Mouse (Mus musculus) embryonic fibroblast, embryonic 13.5 days (primary cell): ENCODE data around the gene D630003M21Rik. TPM values are rescaled to one million over a fixed set of nuclear protein-coding genes. Genes with fewer than 3 reads are reported as not detected.

ENCODE experiments used
- H3K27ac ChIP-seq: 2 replicates; pipeline ENCODE4 v1.5.1; 2012; ENCODE audit warnings: low read length, control low read depth, inconsistent platforms; ENCODE audit not compliant: insufficient read depth
- H3K4me1 ChIP-seq: 2 replicates; pipeline ENCODE4 v1.6.1; 2011; ENCODE audit warnings: low read length; ENCODE audit not compliant: control insufficient read depth, insufficient read depth
- H3K4me3 ChIP-seq: 2 replicates; pipeline ENCODE4 v1.5.1; 2011; ENCODE audit warnings: mild to moderate bottlenecking, control low read depth, low read length; ENCODE audit not compliant: insufficient read depth
- CTCF ChIP-seq: IDR thresholded peaks from 2 replicates; pipeline ENCODE4 v1.5.1; 2011; ENCODE audit warnings: mild to moderate bottlenecking, control low read depth, low read length, moderate library complexity, borderline replicate concordance; ENCODE audit not compliant: insufficient read depth
- POLR2A ChIP-seq: IDR thresholded peaks from 2 replicates; pipeline ENCODE4 v1.6.1; 2011; ENCODE audit warnings: low read depth, mild to moderate bottlenecking, control low read depth, low read length, moderate library complexity
- polyA plus RNA-seq: library from polyadenylated mRNA; stranded (reverse); fragments of >200 nt; gene quantifications from 2 replicates; pipeline ENCODE4 v1.2.4, GENCODE M21; 2011; ENCODE audit warnings: low read depth; ENCODE audit not compliant: missing spikeins, insufficient read length

D630003M21Rik gene
- polyA plus RNA-seq, 1 experiment = 0.61 TPM

DNA sequence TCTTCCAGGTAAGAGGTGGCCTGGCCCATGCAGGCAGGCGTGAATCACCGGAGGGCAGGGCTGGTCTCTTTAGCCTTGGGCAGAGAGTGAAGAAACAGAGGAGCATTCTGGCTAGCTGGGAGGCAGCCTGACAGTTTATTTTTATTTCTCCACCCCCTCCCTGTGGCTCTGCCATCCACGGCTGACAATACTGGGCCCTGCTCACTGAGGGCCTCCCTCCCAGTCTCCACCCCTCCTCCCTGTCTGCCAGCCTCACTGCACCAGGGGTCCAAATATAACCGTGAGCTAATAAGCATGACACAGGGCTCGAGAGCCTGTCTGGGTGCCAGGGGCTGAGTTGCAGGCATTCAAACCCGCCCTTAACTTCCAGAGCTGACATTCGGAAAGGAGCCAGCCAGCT is 89.4 kb downstream of the D630003M21Rik start:
- TF ChIP-seq POLR2A = no peak
- TF ChIP-seq CTCF = no peak
- Histone ChIP-seq H3K27ac (peak overlapping the region; percentile 60), H3K4me1 (peaks cover 6% of the 10 kb centered on the region; the same call in 1 of the 2 replicates), H3K4me3 (no peak overlapping the region)

DNA sequence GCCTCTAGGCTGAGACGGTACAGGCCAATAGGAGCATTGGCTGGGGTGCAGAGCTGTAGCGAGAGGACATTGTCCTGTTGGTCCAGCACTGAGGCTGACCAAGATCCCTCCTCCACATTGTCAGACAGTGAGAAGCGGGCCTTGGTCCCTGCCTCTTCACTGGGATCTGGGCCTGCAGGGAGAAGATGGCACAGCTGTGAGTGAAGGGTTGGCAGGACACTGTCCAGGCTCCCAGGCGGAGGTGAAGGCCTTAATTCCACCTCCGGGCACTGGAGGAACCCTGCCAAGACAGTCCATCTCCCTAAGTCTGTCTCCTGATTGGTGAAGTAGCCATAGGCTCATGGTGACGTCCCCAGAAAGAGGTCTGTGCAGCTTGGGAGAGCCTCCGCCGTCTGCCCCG is 90.2 kb downstream of the D630003M21Rik start:
- Histone ChIP-seq H3K4me1 (peaks cover 6% of the 10 kb centered on the region; the same call in 1 of the 2 replicates), H3K4me3 (no peak overlapping the region), H3K27ac (no peak overlapping the region)
- no peak for TF ChIP-seq CTCF
- TF ChIP-seq POLR2A = no peak

- no peak for TF ChIP-seq POLR2A
- TF ChIP-seq CTCF = no peak
- Histone ChIP-seq H3K4me1 (peaks cover 6% of the 10 kb centered on the region; the same call in 1 of the 2 replicates), H3K27ac (no peak overlapping the region), H3K4me3 (no peak overlapping the region)
Observed at GRCm38 (mm10) chr2:158137771-158138170, 91.3 kb downstream of the D630003M21Rik start.

DNA sequence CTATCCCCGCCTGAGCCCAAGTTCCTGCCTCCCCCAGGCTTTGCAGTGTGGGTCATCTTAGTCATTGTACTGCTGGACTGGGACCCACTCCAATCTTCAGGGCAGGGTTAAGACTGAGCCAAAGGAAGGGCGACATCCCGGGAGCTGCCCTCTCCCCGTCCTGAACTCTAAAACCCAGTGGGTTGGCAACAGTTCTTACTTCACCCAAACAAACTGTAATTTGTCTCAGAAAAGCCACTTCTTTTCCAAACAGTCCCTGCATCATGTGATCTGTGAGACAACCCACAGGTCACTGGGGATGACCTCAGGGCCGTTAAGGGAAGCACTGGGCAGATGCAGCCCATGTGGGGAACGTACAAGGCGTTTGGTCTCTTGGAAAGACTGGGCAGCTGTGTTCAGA is 92.8 kb downstream of the D630003M21Rik start:
- Histone ChIP-seq H3K4me3 (no peak overlapping the region), H3K4me1 (peaks cover 6% of the 10 kb centered on the region; the same call in 1 of the 2 replicates), H3K27ac (no peak overlapping the region)
- TF ChIP-seq CTCF = no peak
- no peak for TF ChIP-seq POLR2A

DNA sequence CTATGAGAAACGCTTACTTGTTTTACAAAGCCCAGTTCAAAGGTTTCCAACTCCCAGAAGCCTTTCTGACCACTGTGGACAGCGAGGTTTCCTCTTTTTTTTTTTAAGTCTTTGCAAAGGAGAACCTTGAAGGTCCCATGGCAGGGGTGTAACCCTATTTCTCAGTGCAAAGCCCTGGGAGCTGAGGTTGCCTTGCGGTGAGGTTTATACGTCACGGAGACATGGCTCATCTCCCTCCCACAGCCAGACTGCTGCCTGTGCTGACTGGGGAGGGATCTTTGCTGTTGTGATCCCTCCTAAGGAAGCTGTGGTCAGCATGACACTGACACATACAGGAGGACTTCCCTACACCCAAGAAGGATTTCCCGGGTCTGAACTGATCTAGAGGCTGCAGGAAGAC is 96.0 kb downstream of the D630003M21Rik start:
- no peak overlapping the region for H3K4me3 ChIP-seq
- TF ChIP-seq CTCF (no peak), POLR2A (no peak)
- peaks cover 2% of the 10 kb centered on the region; the same call in 1 of the 2 replicates for H3K4me1 ChIP-seq
- H3K27ac ChIP-seq = no peak overlapping the region

Other genes starting within 250 kb of the D630003M21Rik start
- 18.2 and 20.6 TPM in 2 replicates for gene Tti1, start 200.8 kb downstream of the D630003M21Rik start, polyA plus RNA-seq
- 20.8 and 24.1 TPM in 2 replicates for gene Rprd1b, start 200.7 kb downstream of the D630003M21Rik start, polyA plus RNA-seq
- gene Tgm2, start 82.8 kb downstream of the D630003M21Rik start, polyA plus RNA-seq = 15.8 and 33.1 TPM in 2 replicates
- not detected in 2 replicates for gene Bpi, start 28.9 kb upstream of the D630003M21Rik start, polyA plus RNA-seq
- 0.47 and 2.7 TPM in 2 replicates for gene Lbp, start 77.3 kb upstream of the D630003M21Rik start, polyA plus RNA-seq
- 0.54 and 1.3 TPM in 2 replicates for gene Snhg11, start 146.4 kb upstream of the D630003M21Rik start, polyA plus RNA-seq
- 49.5 and 55.2 TPM in 2 replicates for gene Ralgapb, start 180.6 kb upstream of the D630003M21Rik start, polyA plus RNA-seq